Mouse (Mus musculus) lung, embryonic 16.5 days (tissue): ENCODE measurements around the gene Mtf1. TPM values are rescaled to one million over a fixed set of nuclear protein-coding genes. Genes with fewer than 3 reads are reported as not detected.
A peak's percentile ranks its signal among the peaks of the same experiment; 100 is the strongest.

Source experiments
- ATAC-seq: fragments of 200-750 bp; cut with Nextera tagmentation; 2 replicates; pipeline ENCODE4 v1.8.0; 2017; ENCODE audit warnings: low read depth, mild to moderate bottlenecking, moderate library complexity
- H3K27ac ChIP-seq: fragments of 300-500 bp; sonication (generic); 2 replicates; pipeline ENCODE4 v1.5.1; 2014; ENCODE audit warnings: mild to moderate bottlenecking, control low read depth, low read length
- H3K27me3 ChIP-seq: fragments of 300-500 bp; sonication (generic); 2 replicates; pipeline ENCODE4 v1.6.1; 2014; ENCODE audit warnings: low read depth, low read length, mixed read lengths; ENCODE audit not compliant: control insufficient read depth, insufficient read depth
- H3K36me3 ChIP-seq: fragments of 300-500 bp; sonication (generic); 2 replicates; pipeline ENCODE4 v1.6.1; 2014; ENCODE audit warnings: low read length; ENCODE audit not compliant: control insufficient read depth, insufficient read depth
- H3K4me1 ChIP-seq: fragments of 300-500 bp; sonication (generic); replicated peaks from 2 replicates; pipeline ENCODE4 v1.6.1; 2014; ENCODE audit warnings: low read length, mixed read lengths; ENCODE audit not compliant: control insufficient read depth, insufficient read depth
- H3K4me2 ChIP-seq: fragments of 300-500 bp; sonication (generic); 2 replicates; pipeline ENCODE4 v1.6.1; 2014; ENCODE audit warnings: low read depth, low read length, control low read depth
- H3K4me3 ChIP-seq: fragments of 300-500 bp; sonication (generic); 2 replicates; pipeline ENCODE4 v1.5.1; 2014; ENCODE audit warnings: mild to moderate bottlenecking, low read length, control low read depth
- H3K9ac ChIP-seq: fragments of 300-500 bp; sonication (generic); 2 replicates; pipeline ENCODE4 v1.6.1; 2014; ENCODE audit warnings: low read length, control low read depth
- H3K9me3 ChIP-seq: fragments of 300-500 bp; sonication (generic); 2 replicates; pipeline ENCODE4 v1.6.1; 2016; ENCODE audit warnings: low read length; ENCODE audit not compliant: control insufficient read depth
- WGBS: fragments of 180-500 bp; shearing (Covaris S2); extraction: QIAGEN DNeasy Blood & Tissue Kit; methylation state at CpG from one replicate; pipeline ENCODE4 v1.1.7; 2014; 5-methylcytosine and 5-hydroxymethylcytosine counted together
- polyA plus RNA-seq: library from polyadenylated mRNA; unstranded; fragments of >200 nt; fragmentation: Nextera tagmentation; extraction: Ambion mirVana; gene quantifications from 2 replicates; pipeline ENCODE4 v1.2.1, GENCODE M21; 2015

Mtf1 gene
- polyA plus RNA-seq, 1 experiment from 2014 or later = 12.8 TPM

GRCm38 (mm10) chr4:124861283-124862188 is 59.6 kb downstream of the Mtf1 start, which contains the start of gene Maneal:
Gene Maneal (minus strand): TSS chr4:124862171.
- peak; percentile 22; the same call in 1 of the 2 replicates for ATAC-seq
- Histone ChIP-seq H3K27me3 (peaks cover 25% of the 10 kb centered on the region), H3K4me3 (peak within 1 kb of the TSS; percentile 49), H3K36me3 (no peaks in the 10 kb centered on the region), H3K4me1 (no peaks in the 10 kb centered on the region), H3K9me3 (no peaks in the 10 kb centered on the region), H3K27ac (no peak within 1 kb of the TSS), H3K9ac (no peak within 1 kb of the TSS), H3K4me2 (peak within 1 kb of the TSS; percentile 59)
- WGBS = 5% methylated on average over 62 of the region's 77 CpGs

- no peak overlapping the region for H3K9ac ChIP-seq
- no peaks in the 10 kb centered on the region for H3K27me3 ChIP-seq
- no peaks in the 10 kb centered on the region for H3K4me1 ChIP-seq
- no peak overlapping the region for H3K4me2 ChIP-seq
- no peak for ATAC-seq
- H3K4me3 ChIP-seq = no peak overlapping the region
- no peaks in the 10 kb centered on the region for H3K36me3 ChIP-seq
- H3K27ac ChIP-seq = no peak overlapping the region
- WGBS = 86% methylated on average over 1 of the region's 1 CpGs
- no peaks in the 10 kb centered on the region for H3K9me3 ChIP-seq
Measured at GRCm38 (mm10) chr4:124872719-124873118, 70.8 kb downstream of the Mtf1 start.

- no peak within 1 kb of the TSS for H3K9ac ChIP-seq
- H3K36me3 ChIP-seq = no peaks in the 10 kb centered on the region
- no peak within 1 kb of the TSS for H3K27ac ChIP-seq
- H3K4me2 ChIP-seq = peak within 1 kb of the TSS; percentile 52
- H3K4me3 ChIP-seq = peak within 1 kb of the TSS; percentile 33
- ATAC-seq = no peak
- H3K4me1 ChIP-seq = peaks cover 4% of the 10 kb centered on the region; the same call in 1 of the 2 replicates
- WGBS = 5% methylated on average over 11 of the region's 11 CpGs
- H3K9me3 ChIP-seq = no peaks in the 10 kb centered on the region
- H3K27me3 ChIP-seq = peaks cover 43% of the 10 kb centered on the region
Measured at GRCm38 (mm10) chr4:124880599-124880998, 78.7 kb downstream of the Mtf1 start, which contains the start of gene Epha10. Gene Epha10 (plus strand): TSS chr4:124880899.

- peaks cover 49% of the 10 kb centered on the region for H3K27me3 ChIP-seq
- H3K4me1 ChIP-seq = peaks cover 4% of the 10 kb centered on the region; the same call in 1 of the 2 replicates
- WGBS = 1% methylated on average over 37 of the region's 37 CpGs
- no peak overlapping the region for H3K27ac ChIP-seq
- H3K9ac ChIP-seq = no peak overlapping the region
- ATAC-seq = 0 out of 2 replicates have a peak, but pooled peaks have one; percentile 12
- H3K4me2 ChIP-seq = peak overlapping the region; percentile 52
- H3K4me3 ChIP-seq = peak overlapping the region; percentile 33
- no peaks in the 10 kb centered on the region for H3K36me3 ChIP-seq
- H3K9me3 ChIP-seq = no peaks in the 10 kb centered on the region
Measured at GRCm38 (mm10) chr4:124881341-124881908, 79.5 kb downstream of the Mtf1 start.

GRCm38 (mm10) chr4:124882151-124882729 is 80.3 kb downstream of the Mtf1 start:
- no peak overlapping the region for H3K4me3 ChIP-seq
- 0 out of 2 replicates have a peak, but pooled peaks have one; percentile 20 for ATAC-seq
- no peak overlapping the region for H3K27ac ChIP-seq
- H3K9ac ChIP-seq = no peak overlapping the region
- 2% methylated on average over 36 of the region's 37 CpGs for WGBS
- no peaks in the 10 kb centered on the region for H3K9me3 ChIP-seq
- H3K27me3 ChIP-seq = peaks cover 49% of the 10 kb centered on the region
- H3K4me2 ChIP-seq = no peak overlapping the region
- H3K4me1 ChIP-seq = peaks cover 4% of the 10 kb centered on the region; the same call in 1 of the 2 replicates
- H3K36me3 ChIP-seq = no peaks in the 10 kb centered on the region

- Histone ChIP-seq H3K36me3 (no peaks in the 10 kb centered on the region), H3K4me3 (no peak overlapping the region), H3K9me3 (no peaks in the 10 kb centered on the region), H3K4me1 (no peaks in the 10 kb centered on the region), H3K4me2 (no peak overlapping the region), H3K27ac (no peak overlapping the region), H3K9ac (no peak overlapping the region), H3K27me3 (peaks cover 27% of the 10 kb centered on the region)
- ATAC-seq = no peak
- 64% methylated on average over 7 of the region's 7 CpGs for WGBS
Measured at GRCm38 (mm10) chr4:124888702-124889101, 86.8 kb downstream of the Mtf1 start.

- H3K4me3 ChIP-seq = no peak overlapping the region
- H3K27me3 ChIP-seq = peaks cover 36% of the 10 kb centered on the region
- no peak overlapping the region for H3K9ac ChIP-seq
- no peak overlapping the region for H3K27ac ChIP-seq
- H3K36me3 ChIP-seq = no peaks in the 10 kb centered on the region
- ATAC-seq = no peak
- no peaks in the 10 kb centered on the region for H3K9me3 ChIP-seq
- 90% methylated on average over 2 of the region's 2 CpGs for WGBS
- H3K4me1 ChIP-seq = no peaks in the 10 kb centered on the region; the same call in 1 of the 2 replicates
- H3K4me2 ChIP-seq = no peak overlapping the region
Measured at GRCm38 (mm10) chr4:124889935-124890334, 88.0 kb downstream of the Mtf1 start.

GRCm38 (mm10) chr4:124890831-124891230 is 88.9 kb downstream of the Mtf1 start:
- no peak overlapping the region for H3K9ac ChIP-seq
- H3K27ac ChIP-seq = no peak overlapping the region
- no peak overlapping the region for H3K4me3 ChIP-seq
- no peak overlapping the region for H3K4me2 ChIP-seq
- H3K4me1 ChIP-seq = no peaks in the 10 kb centered on the region; the same call in 1 of the 2 replicates
- ATAC-seq = no peak
- H3K27me3 ChIP-seq = peaks cover 37% of the 10 kb centered on the region
- H3K36me3 ChIP-seq = no peaks in the 10 kb centered on the region
- H3K9me3 ChIP-seq = no peaks in the 10 kb centered on the region
- WGBS = 71% methylated on average over 5 of the region's 5 CpGs

- no peaks in the 10 kb centered on the region; the same call in 1 of the 2 replicates for H3K4me1 ChIP-seq
- WGBS = 24% methylated on average over 6 of the region's 6 CpGs
- no peak overlapping the region for H3K4me2 ChIP-seq
- H3K36me3 ChIP-seq = no peaks in the 10 kb centered on the region
- ATAC-seq = no peak
- no peak overlapping the region for H3K27ac ChIP-seq
- H3K27me3 ChIP-seq = peaks cover 40% of the 10 kb centered on the region
- no peak overlapping the region for H3K9ac ChIP-seq
- no peaks in the 10 kb centered on the region for H3K9me3 ChIP-seq
- H3K4me3 ChIP-seq = no peak overlapping the region
Measured at GRCm38 (mm10) chr4:124893769-124894168, 91.9 kb downstream of the Mtf1 start.
